Mouse (Mus musculus) myocyte (in vitro differentiated cells): ENCODE data around the gene Gjc1.

Source experiments
- POLR2A ChIP-seq: IDR thresholded peaks from one replicate; pipeline ENCODE4 v1.6.1; 2011; ENCODE audit warnings: low read depth, mild to moderate bottlenecking, control low read depth, moderate library complexity; ENCODE audit not compliant: insufficient read length
- TCF12 ChIP-seq: IDR thresholded peaks from one replicate; pipeline ENCODE4 v1.6.1; 2011; ENCODE audit warnings: mild to moderate bottlenecking, control low read depth; ENCODE audit not compliant: poor library complexity, insufficient read depth, severe bottlenecking

- no peak for TF ChIP-seq POLR2A
- TF ChIP-seq TCF12 = no peak
Measured at GRCm38 (mm10) chr11:102855941-102856340, 36.4 kb upstream of the Gjc1 start.
